Mouse (Mus musculus) adrenal gland, adult 18-20 months (tissue): Measurements from ENCODE around the gene Tmem240. TPM values are rescaled to one million over a fixed set of nuclear protein-coding genes. Genes with fewer than 3 reads are reported as not detected.

Source experiments
- microRNA-seq, 2 experiments: library from miRNA; unstranded; fragments of <30 nt; microRNA quantifications; one replicate each; pipeline ENCODE4 v1.2.0; 2021; ENCODE audit warnings: borderline number of aligned reads in 2 of 2
- total RNA-seq, 2 experiments: library from RNA; stranded (reverse); gene quantifications; 1 replicate in 1 of 2; 2 replicates in 1 of 2; pipeline ENCODE4 v1.2.3; 2021

Tmem240 gene
- total RNA-seq, 2 experiments from 2014 or later: 0.48 to 0.89 TPM

Small RNAs within 50 kb of the gene (microRNA-seq; reads per million reads assigned to microRNA genes)
- 0 reads per million in 2 experiments for gene Gm27743

Other genes with a start within 250 kb of the Tmem240 start
- 100 to 1,000 TPM; 436 to 441 TPM for gene Gnb1, start 243.4 kb upstream of the Tmem240 start, total RNA-seq
- gene Nadk, start 172.4 kb upstream of the Tmem240 start, total RNA-seq: 100 to 1,000 TPM; 160 to 313 TPM
- gene Slc35e2, start 133.4 kb upstream of the Tmem240 start, total RNA-seq: 10 to 100 TPM; 28.6 to 35.7 TPM
- gene Cdk11b, start 109.9 kb upstream of the Tmem240 start, total RNA-seq: 10 to 100 TPM; 56.8 to 62.0 TPM
- not detected for gene Gm10563, start 89.4 kb upstream of the Tmem240 start, total RNA-seq
- gene Mmp23, start 81.4 kb upstream of the Tmem240 start, total RNA-seq: 10 to 100 TPM in 1 of 2 experiments, 1 to 10 TPM in 1; 5.6 to 12.8 TPM
- 10 to 100 TPM; 57.1 to 59.7 TPM for gene Mib2, start 65.6 kb upstream of the Tmem240 start, total RNA-seq
- 10 to 100 TPM; 31.5 to 48.1 TPM for gene Fndc10, start 40.5 kb upstream of the Tmem240 start, total RNA-seq
- gene Ssu72, start 30.0 kb upstream of the Tmem240 start, total RNA-seq: 100 to 1,000 TPM in 1 of 2 experiments, 10 to 100 TPM in 1; 92.0 to 105 TPM
- 10 to 100 TPM; 96.2 to 99.8 TPM for gene Atad3a, start 26.3 kb downstream of the Tmem240 start, total RNA-seq
- gene Vwa1, start 39.9 kb downstream of the Tmem240 start, total RNA-seq: 10 to 100 TPM in 1 of 2 experiments, 1 to 10 TPM in 1; 3.8 to 12.3 TPM
- under 1 TPM; 0.56 to 0.70 TPM for gene Tmem88b, start 51.1 kb downstream of the Tmem240 start, total RNA-seq
- gene Ankrd65, start 55.6 kb downstream of the Tmem240 start, total RNA-seq: not detected
- gene Mrpl20, start 68.1 kb downstream of the Tmem240 start, total RNA-seq: 100 to 1,000 TPM; 143 to 148 TPM
- gene Ccnl2, start 77.7 kb downstream of the Tmem240 start, total RNA-seq: 100 to 1,000 TPM; 112 to 146 TPM
- 100 to 1,000 TPM; 142 to 164 TPM for gene Aurkaip1, start 96.5 kb downstream of the Tmem240 start, total RNA-seq
- 10 to 100 TPM; 40.0 to 43.1 TPM for gene Mxra8, start 104.9 kb downstream of the Tmem240 start, total RNA-seq
- gene Dvl1, start 112.6 kb downstream of the Tmem240 start, total RNA-seq: 10 to 100 TPM; 62.3 to 87.0 TPM
- gene Tas1r3, start 128.6 kb downstream of the Tmem240 start, total RNA-seq: under 1 TPM; 0.27 to 0.42 TPM
- 10 to 100 TPM; 16.9 to 17.5 TPM for gene Cptp, start 134.6 kb downstream of the Tmem240 start, total RNA-seq
- 10 to 100 TPM; 26.4 to 29.7 TPM for gene Ints11, start 134.7 kb downstream of the Tmem240 start, total RNA-seq
- 10 to 100 TPM; 28.1 to 32.8 TPM for gene Pusl1, start 157.0 kb downstream of the Tmem240 start, total RNA-seq
- 10 to 100 TPM; 17.2 to 19.3 TPM for gene Acap3, start 157.0 kb downstream of the Tmem240 start, total RNA-seq
- gene Ube2j2, start 209.0 kb downstream of the Tmem240 start, total RNA-seq: 10 to 100 TPM; 75.5 to 85.8 TPM
- gene C1qtnf12, start 227.5 kb downstream of the Tmem240 start, total RNA-seq: 10 to 100 TPM; 69.5 to 94.3 TPM